Mouse (Mus musculus): Measurements from ENCODE around the gene Gm7030. TPM values are rescaled to one million over a fixed set of nuclear protein-coding genes. Genes with fewer than 3 reads are reported as not detected.
A peak's percentile ranks its signal among the peaks of the same experiment; 100 is the strongest.
"Not testable (repeated sequence)": the region's sequence is repeated elsewhere in the genome, so short reads cannot be mapped to it uniquely, and the experiment has no call there.

Gm7030 gene
- total RNA-seq, 1 experiment from 2014 or later = not detected

DNA sequence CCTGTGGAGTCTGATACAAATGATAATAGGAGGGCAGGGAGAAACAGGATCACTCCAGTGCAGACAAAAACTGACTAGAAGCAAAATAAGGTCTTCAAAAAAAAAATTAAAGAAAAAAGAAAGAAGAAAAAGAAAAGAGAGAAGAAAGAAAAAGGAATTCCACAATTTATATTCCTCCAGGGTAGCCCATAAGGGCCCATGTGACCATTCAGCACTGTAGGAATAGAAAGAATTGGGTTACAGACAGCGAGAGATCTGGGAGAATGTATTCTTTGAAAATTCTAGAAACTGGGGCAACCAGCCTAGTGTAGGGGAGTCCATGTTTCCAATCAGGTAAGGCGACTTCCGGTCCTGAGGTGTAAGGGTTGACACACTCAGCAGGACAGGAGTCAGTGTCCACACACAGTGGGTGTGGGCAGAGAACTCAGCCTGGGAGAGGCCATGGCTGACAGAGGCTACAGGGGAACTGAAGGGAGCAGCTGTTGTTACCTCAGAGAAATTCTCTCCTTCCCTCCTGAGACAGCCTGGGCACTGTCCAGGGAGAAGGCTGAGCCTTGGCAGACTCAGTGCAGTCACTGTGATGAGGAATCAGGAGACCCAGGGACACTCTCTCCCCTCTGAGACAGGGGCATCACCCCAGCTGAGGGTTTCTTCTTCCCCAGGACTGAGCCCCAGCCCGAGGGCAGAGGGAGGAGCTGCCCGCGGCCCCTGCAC, 46.5 kb downstream of the Gm7030 start:
- DNase-seq = peak; percentile 6

DNA sequence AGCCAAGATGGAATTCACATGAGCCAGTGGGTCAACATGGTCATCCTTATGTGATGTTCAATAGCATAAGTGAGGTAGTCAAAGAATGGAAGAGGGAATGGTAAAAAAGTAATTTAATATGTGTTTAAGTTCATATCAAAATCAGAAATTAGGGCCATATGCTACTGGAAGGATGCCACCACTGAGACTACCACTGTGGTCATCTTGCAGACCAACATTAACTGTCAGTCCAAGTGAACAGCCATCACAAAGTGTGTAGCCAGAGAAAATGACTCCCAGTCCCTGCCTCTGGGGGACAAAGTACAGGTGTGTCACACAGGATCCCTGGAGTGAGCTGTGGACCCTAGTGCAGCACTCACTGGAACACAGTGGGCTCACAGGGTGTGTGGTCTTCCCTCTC, 47.3 kb downstream of the Gm7030 start:
- DNase-seq = not testable (repeated sequence)

DNA sequence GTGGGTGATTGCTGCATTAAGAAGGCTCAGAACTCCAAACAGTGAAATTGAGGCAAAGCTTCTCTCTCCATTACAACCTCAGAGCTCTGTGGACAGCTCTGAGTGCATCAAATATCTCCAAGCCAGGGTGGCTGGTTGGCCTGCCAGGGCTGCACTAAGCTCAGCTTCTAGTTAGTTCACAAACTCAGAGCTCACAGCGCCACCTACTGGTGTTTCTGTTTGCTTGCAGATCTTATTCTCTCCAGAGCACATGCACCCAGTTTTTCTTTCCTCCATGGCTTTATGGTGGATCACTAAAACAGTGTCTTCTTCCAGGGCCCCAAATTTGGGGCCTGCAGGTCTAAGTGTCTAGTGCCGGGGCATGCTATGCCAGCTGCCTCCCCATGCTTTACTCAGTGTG, 68.4 kb downstream of the Gm7030 start:
- DNase-seq = peak; percentile 95

Other genes with a start within 250 kb of the Gm7030 start
- gene Dhx16, start 249.6 kb downstream of the Gm7030 start, total RNA-seq (2021) = 40.2 and 41.1 TPM in 2 replicates
- 73.6 and 79.5 TPM in 2 replicates for gene 2310061I04Rik, start 232.0 kb downstream of the Gm7030 start, total RNA-seq (2021)
- gene Atat1, start 219.3 kb downstream of the Gm7030 start, total RNA-seq (2021) = 29.0 and 31.5 TPM in 2 replicates
- gene Mrps18b, start 213.0 kb downstream of the Gm7030 start, total RNA-seq (2021) = 108 and 114 TPM in 2 replicates
- gene Ppp1r10, start 213.0 kb downstream of the Gm7030 start, total RNA-seq (2021) = 91.4 and 97.7 TPM in 2 replicates
- 92.5 and 100 TPM in 2 replicates for gene Abcf1, start 159.7 kb downstream of the Gm7030 start, total RNA-seq (2021)
- gene Gnl1, start 149.6 kb downstream of the Gm7030 start, total RNA-seq (2021) = 42.7 and 48.7 TPM in 2 replicates
- 24.3 and 24.7 TPM in 2 replicates for gene Prr3, start 149.2 kb downstream of the Gm7030 start, total RNA-seq (2021)
- gene H2-T24, start 108.9 kb downstream of the Gm7030 start, total RNA-seq (2021) = 4.6 and 8.2 TPM in 2 replicates
- gene H2-T23, start 96.6 kb downstream of the Gm7030 start, total RNA-seq (2021) = 44.2 and 52.7 TPM in 2 replicates
- gene H2-T22, start 86.7 kb downstream of the Gm7030 start, total RNA-seq (2021) = 23.3 and 27.6 TPM in 2 replicates
- not detected in 2 replicates for gene Gm6034, start 86.5 kb downstream of the Gm7030 start, total RNA-seq (2021)
- 2.2 and 3.0 TPM in 2 replicates for gene Gm11127, start 71.1 kb downstream of the Gm7030 start, total RNA-seq (2021)
- 0.26 and 0.34 TPM in 2 replicates for gene Gm19684, start 7.7 kb downstream of the Gm7030 start, total RNA-seq (2021)
- gene Gm8909, start 39.1 kb upstream of the Gm7030 start, total RNA-seq (2021) = not detected in 2 replicates
- gene H2-T3, start 60.9 kb upstream of the Gm7030 start, total RNA-seq (2021) = 0.44 TPM in 1 of 2 replicates, not detected in the other
- gene Rpp21, start 128.6 kb upstream of the Gm7030 start, total RNA-seq (2021) = 44.2 and 47.9 TPM in 2 replicates
- 15.6 and 18.4 TPM in 2 replicates for gene Trim39, start 142.8 kb upstream of the Gm7030 start, total RNA-seq (2021)
- not detected in 2 replicates for gene H2-M10.2, start 157.1 kb upstream of the Gm7030 start, total RNA-seq (2021)
- not detected in 2 replicates for gene H2-M10.1, start 196.7 kb upstream of the Gm7030 start, total RNA-seq (2021)
- gene H2-M10.3, start 239.0 kb upstream of the Gm7030 start, total RNA-seq (2021) = not detected in 2 replicates